Mouse (Mus musculus): Measurements from ENCODE around the gene Cyp4f37.

GRCm38 (mm10) chr17:32680404-32680803 is 59.3 kb downstream of the Cyp4f37 start:
- TF ChIP-seq SMC3 (IDR thresholded peaks at IDR 0.05; ENCODE audit: low read depth, low read length) (peak; percentile 90), POLR2AphosphoS2 (IDR thresholded peaks at IDR 0.05; ENCODE audit: low read length) (no peak)

All from MEL (cell line).